Mouse (Mus musculus) heart, postnatal 0 days (tissue): ENCODE results near the gene Tmprss3. TPM values are rescaled to one million over a fixed set of nuclear protein-coding genes. Genes with fewer than 3 reads are reported as not detected.

Experiments
- ATAC-seq: fragments of 200-750 bp; cut with Nextera tagmentation; 2 replicates; pipeline ENCODE4 v1.8.0; 2017; ENCODE audit warnings: low read depth, moderate number of reproducible peaks, moderate library complexity; ENCODE audit not compliant: insufficient read depth
- DNase-seq: peaks from one replicate; pipeline ENCODE4 v3.0.0-alpha.2; 2016; ENCODE audit warnings: low spot score
- H3K27ac ChIP-seq: fragments of 300-500 bp; sonication (generic); 2 replicates; pipeline ENCODE4 v1.5.1; 2014; ENCODE audit warnings: low read depth, mild to moderate bottlenecking
- H3K27me3 ChIP-seq: fragments of 300-500 bp; sonication (generic); 2 replicates; pipeline ENCODE4 v1.6.1; 2014; ENCODE audit warnings: low read length, mixed read lengths; ENCODE audit not compliant: control insufficient read depth, insufficient read depth
- H3K36me3 ChIP-seq: fragments of 300-500 bp; sonication (generic); replicated peaks from 2 replicates; pipeline ENCODE4 v1.6.1; 2014; ENCODE audit warnings: low read length, mixed read lengths; ENCODE audit not compliant: control insufficient read depth, insufficient read depth
- H3K4me1 ChIP-seq: fragments of 300-500 bp; sonication (generic); 2 replicates; pipeline ENCODE4 v1.6.1; 2014; ENCODE audit warnings: antibody characterized with exemption; ENCODE audit not compliant: control insufficient read depth, insufficient read depth
- H3K4me2 ChIP-seq: fragments of 300-500 bp; sonication (generic); 2 replicates; pipeline ENCODE4 v1.6.1; 2014; ENCODE audit warnings: low read depth, mild to moderate bottlenecking, low read length, moderate library complexity
- H3K4me3 ChIP-seq: fragments of 300-500 bp; sonication (generic); 2 replicates; pipeline ENCODE4 v1.5.1; 2014; ENCODE audit warnings: low read depth, low read length
- H3K9ac ChIP-seq: fragments of 300-500 bp; sonication (generic); replicated peaks from 2 replicates; pipeline ENCODE4 v1.6.1; 2014; ENCODE audit warnings: low read depth, low read length, mixed read lengths
- H3K9me3 ChIP-seq: fragments of 300-500 bp; sonication (generic); replicated peaks from 2 replicates; pipeline ENCODE4 v1.6.1; 2016; ENCODE audit warnings: low read length; ENCODE audit not compliant: control insufficient read depth
- CTCF ChIP-seq: IDR thresholded peaks from 2 replicates; pipeline ENCODE4 v1.5.1; 2016; ENCODE audit warnings: antibody characterized with exemption, control low read depth, low read depth
- EP300 ChIP-seq: IDR thresholded peaks from 2 replicates; pipeline ENCODE4 v1.6.1; 2016; ENCODE audit warnings: antibody characterized with exemption, low read depth
- WGBS: fragments of 180-500 bp; shearing (Covaris S2); extraction: QIAGEN DNeasy Blood & Tissue Kit; methylation state at CpG from one replicate; pipeline ENCODE4 v1.1.7; 2014; 5-methylcytosine and 5-hydroxymethylcytosine counted together
- polyA plus RNA-seq: library from polyadenylated mRNA; unstranded; fragments of >200 nt; fragmentation: Nextera tagmentation; extraction: Ambion mirVana; gene quantifications from 2 replicates; pipeline ENCODE4 v1.2.1, GENCODE M21; 2015
- total RNA-seq: library from RNA; depleted of rRNA; stranded (reverse); fragments of >200 nt; gene quantifications from 2 replicates; pipeline ENCODE4 v1.2.3, GENCODE M21; 2014; ENCODE audit warnings: low replicate concordance

Gene Tmprss3
- total and polyA plus RNA-seq, 2 experiments from 2014 or later, result not detected

DNA sequence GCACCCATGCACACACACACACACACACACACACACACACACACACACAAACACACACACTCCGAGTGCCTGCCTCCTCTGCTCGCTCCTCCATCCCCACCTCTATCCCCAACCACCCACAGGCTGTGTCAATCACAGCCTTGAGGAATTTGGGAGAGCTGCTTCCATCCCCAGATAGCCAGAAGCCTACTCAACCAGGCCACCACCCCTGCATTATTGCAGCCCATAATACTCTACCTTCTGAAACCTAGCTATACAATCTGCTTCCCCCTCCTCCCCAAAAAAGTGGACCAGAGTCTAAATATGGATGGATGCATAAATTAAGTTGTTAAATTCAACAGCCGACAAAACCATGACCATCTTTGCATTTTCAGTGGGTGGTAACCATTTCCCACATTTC, 27.6 kb upstream of the Tmprss3 start:
- no peak for TF ChIP-seq EP300
- no peak for TF ChIP-seq CTCF
- H3K9me3 ChIP-seq, result no peaks in the 10 kb centered on the region
- no peaks in the 10 kb centered on the region for H3K36me3 ChIP-seq
- no peaks in the 10 kb centered on the region for H3K27me3 ChIP-seq
- no peak overlapping the region for H3K4me2 ChIP-seq
- H3K4me3 ChIP-seq, result no peak overlapping the region
- H3K9ac ChIP-seq, result no peak overlapping the region
- H3K4me1 ChIP-seq, result no peaks in the 10 kb centered on the region
- no peak for DNase-seq
- WGBS, result 41% methylated on average over 3 of the region's 3 CpGs
- H3K27ac ChIP-seq, result no peak overlapping the region
- ATAC-seq, result no peak

- no peak overlapping the region for H3K4me3 ChIP-seq
- H3K4me1 ChIP-seq, result no peaks in the 10 kb centered on the region
- no peaks in the 10 kb centered on the region for H3K36me3 ChIP-seq
- no peak overlapping the region for H3K4me2 ChIP-seq
- WGBS, result 78% methylated on average over 8 of the region's 8 CpGs
- no peak for ATAC-seq
- H3K9me3 ChIP-seq, result no peaks in the 10 kb centered on the region
- H3K9ac ChIP-seq, result no peak overlapping the region
- DNase-seq, result no peak
- TF ChIP-seq CTCF (no peak), EP300 (no peak)
- H3K27me3 ChIP-seq, result no peaks in the 10 kb centered on the region
- no peak overlapping the region for H3K27ac ChIP-seq
These were observed 25.8 kb upstream of the Tmprss3 start for GRCm38 (mm10) chr17:31224591-31224990.

DNA sequence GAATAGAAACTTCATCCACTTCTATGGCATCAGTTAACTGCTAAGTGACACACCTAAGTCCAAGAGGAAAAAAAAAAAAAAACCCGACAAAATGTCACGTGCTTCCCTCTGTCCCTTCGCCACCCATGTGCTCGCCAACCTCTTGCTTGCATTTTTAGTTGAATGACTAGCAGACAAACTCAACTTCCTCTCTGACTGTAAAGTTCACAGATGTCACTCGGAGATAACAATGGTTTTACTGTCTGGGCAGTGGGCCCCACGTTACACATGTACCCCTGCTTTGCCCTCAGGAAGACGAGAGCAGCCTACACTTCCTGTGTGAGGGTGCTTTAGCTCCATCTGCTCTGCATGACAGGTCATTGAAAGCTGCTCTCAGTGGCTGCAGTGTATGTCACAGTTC, 25.1 kb upstream of the Tmprss3 start:
- H3K4me3 ChIP-seq, result no peak overlapping the region
- TF ChIP-seq EP300 (no peak), CTCF (no peak)
- no peaks in the 10 kb centered on the region for H3K4me1 ChIP-seq
- H3K9ac ChIP-seq, result no peak overlapping the region
- H3K4me2 ChIP-seq, result no peak overlapping the region
- DNase-seq (no peak), ATAC-seq (no peak)
- no peaks in the 10 kb centered on the region for H3K9me3 ChIP-seq
- H3K27ac ChIP-seq, result no peak overlapping the region
- no peaks in the 10 kb centered on the region for H3K27me3 ChIP-seq
- WGBS, result 52% methylated on average over 7 of the region's 7 CpGs
- H3K36me3 ChIP-seq, result no peaks in the 10 kb centered on the region

GRCm38 (mm10) chr17:31222810-31223310, 24.1 kb upstream of the Tmprss3 start:
- no peaks in the 10 kb centered on the region for H3K36me3 ChIP-seq
- 58% methylated on average over 4 of the region's 4 CpGs for WGBS
- no peaks in the 10 kb centered on the region for H3K9me3 ChIP-seq
- TF ChIP-seq CTCF (no peak), EP300 (no peak)
- no peaks in the 10 kb centered on the region for H3K27me3 ChIP-seq
- H3K4me1 ChIP-seq, result no peaks in the 10 kb centered on the region
- DNase-seq (no peak), ATAC-seq (no peak)
- H3K4me3 ChIP-seq, result no peak overlapping the region
- H3K27ac ChIP-seq, result no peak overlapping the region
- no peak overlapping the region for H3K9ac ChIP-seq
- no peak overlapping the region for H3K4me2 ChIP-seq

DNA sequence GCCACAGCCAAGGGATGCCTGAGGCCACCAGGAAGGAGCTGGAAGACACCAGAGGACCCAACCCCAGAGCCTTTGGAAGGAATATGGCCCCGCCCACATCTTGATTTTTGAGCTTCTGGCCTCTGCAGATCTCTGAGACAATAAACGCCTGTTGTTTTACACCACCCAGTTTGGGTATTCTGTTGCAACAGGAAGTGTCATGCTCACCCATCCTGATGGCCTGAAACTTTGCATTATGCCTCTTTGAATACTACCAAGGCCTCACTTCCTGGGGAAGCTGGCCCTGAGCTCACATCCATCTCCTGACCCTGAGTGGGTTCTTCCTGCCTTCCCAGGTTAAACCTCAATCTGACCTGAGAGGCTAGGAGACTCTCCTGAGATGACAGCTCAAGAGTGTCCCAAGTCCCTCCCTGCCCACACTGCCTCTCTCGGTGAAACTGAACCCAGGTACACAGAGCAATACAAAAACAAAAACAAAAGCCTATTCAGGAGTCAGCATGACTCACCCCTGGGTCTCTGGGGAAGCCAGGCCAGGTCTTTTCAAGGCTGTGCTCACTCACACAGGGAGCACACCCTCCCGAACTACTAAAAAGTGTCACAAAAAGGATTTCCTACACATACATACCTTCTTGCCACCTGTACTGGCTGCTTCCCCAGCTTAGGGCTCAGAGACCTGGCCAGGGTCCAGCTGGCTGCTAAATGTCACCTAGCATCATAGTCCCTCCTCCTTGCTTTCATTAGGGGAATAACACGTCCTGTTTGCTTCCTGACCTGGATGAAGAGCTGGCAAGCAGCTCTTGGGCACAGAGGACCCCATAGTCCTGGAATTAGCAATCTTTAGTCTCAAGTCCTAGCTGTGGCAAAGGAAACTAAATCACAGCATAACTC, 17.5 kb upstream of the Tmprss3 start:
- no peaks in the 10 kb centered on the region for H3K27me3 ChIP-seq
- TF ChIP-seq CTCF (no peak), EP300 (no peak)
- WGBS, result 30% methylated on average over 5 of the region's 5 CpGs
- H3K4me2 ChIP-seq, result no peak overlapping the region
- no peak overlapping the region for H3K9ac ChIP-seq
- H3K4me3 ChIP-seq, result no peak overlapping the region
- no peaks in the 10 kb centered on the region for H3K36me3 ChIP-seq
- H3K9me3 ChIP-seq, result no peaks in the 10 kb centered on the region
- DNase-seq, result no peak
- no peak overlapping the region for H3K27ac ChIP-seq
- H3K4me1 ChIP-seq, result no peaks in the 10 kb centered on the region
- ATAC-seq, result no peak
